Mouse (Mus musculus): Measurements from ENCODE around the gene Gm11042. TPM values are rescaled to one million over a fixed set of nuclear protein-coding genes. Genes with fewer than 3 reads are reported as not detected.

The Gm11042 gene
- not detected in 2 replicates for polyA plus RNA-seq (2016; fragmentation: Nextera tagmentation; extraction: Ambion mirVana)

DNA sequence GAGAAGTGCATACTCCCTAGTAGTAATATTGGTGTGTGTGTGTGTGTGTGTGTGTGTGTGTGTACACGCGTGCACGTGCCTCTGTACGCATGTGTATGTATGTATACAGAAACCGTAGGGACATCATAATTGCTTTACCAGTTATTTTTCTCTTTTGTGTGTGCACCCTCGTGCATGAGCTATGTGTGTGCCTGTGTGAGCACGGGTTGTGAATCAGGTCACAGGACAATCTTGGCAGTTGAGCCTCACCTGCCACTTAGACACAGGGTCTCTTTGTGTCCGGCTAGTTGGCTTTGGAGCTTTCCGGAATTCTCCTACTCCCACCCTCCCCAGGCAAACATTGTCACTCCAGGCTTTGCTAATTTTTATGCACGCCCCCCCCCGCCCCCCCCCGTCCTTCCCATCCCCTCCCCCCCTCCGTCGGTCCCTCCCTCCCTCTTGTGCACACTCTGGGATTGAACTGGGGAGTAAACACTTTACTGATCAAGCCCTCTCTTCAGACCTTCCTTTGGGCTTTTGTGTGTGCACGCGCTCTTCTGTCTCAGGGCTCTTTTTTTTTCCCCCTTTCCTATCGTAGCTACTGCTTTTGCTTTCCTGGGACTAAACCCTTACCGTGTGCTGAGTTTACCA is at the start of gene Gm11042:
Gm11042 (minus strand) TSS at position 51 of the 630 bp plus-strand sequence.
- ATAC-seq (ENCODE audit: insufficient number of reproducible peaks, insufficient read depth, low FRiP score, low TSS enrichment): peak; percentile 32; the same call in 1 of the 2 replicates
- H3K4me1 ChIP-seq: no peaks in the 10 kb centered on the region
- H3K9ac ChIP-seq: peak within 1 kb of the TSS; percentile 62
- WGBS: 38% methylated on average over 13 of the region's 18 CpGs
- peak within 1 kb of the TSS; percentile 75 for H3K4me2 ChIP-seq (replicated peaks)
- no peaks in the 10 kb centered on the region for H3K36me3 ChIP-seq
- H3K27ac ChIP-seq: peak within 1 kb of the TSS; percentile 25; the same call in 1 of the 2 replicates
- no peaks in the 10 kb centered on the region for H3K27me3 ChIP-seq
- no peaks in the 10 kb centered on the region for H3K9me3 ChIP-seq
- peak within 1 kb of the TSS; percentile 44 for H3K4me3 ChIP-seq

DNA sequence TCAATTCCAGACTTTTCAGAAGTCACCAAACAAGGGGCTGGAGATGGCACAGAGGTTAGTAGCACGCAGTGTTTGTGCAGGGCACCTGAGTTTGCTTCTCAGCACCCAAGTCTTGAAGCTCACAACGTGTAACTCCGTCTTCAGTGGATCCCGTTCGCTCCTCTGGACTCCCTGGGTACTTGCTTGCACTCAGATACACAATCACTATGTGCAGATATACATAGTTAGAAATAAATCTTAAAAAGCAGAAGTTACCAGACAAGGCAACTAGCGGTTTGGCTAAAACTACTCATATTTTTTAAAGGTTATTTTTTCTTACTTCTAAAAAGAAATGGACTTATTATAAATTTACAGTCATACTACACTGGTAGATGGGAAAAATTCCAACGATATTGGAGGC is 48.3 kb upstream of the Gm11042 start:
- Histone ChIP-seq H3K4me2 (replicated peaks) (no peak overlapping the region), H3K9me3 (no peaks in the 10 kb centered on the region), H3K27ac (no peak overlapping the region), H3K27me3 (no peaks in the 10 kb centered on the region), H3K36me3 (no peaks in the 10 kb centered on the region), H3K9ac (no peak overlapping the region), H3K4me1 (peaks cover 6% of the 10 kb centered on the region; the same call in 1 of the 2 replicates), H3K4me3 (no peak overlapping the region)
- ATAC-seq (ENCODE audit: insufficient number of reproducible peaks, insufficient read depth, low FRiP score, low TSS enrichment): no peak
- 90% methylated on average over 7 of the region's 7 CpGs for WGBS

DNA sequence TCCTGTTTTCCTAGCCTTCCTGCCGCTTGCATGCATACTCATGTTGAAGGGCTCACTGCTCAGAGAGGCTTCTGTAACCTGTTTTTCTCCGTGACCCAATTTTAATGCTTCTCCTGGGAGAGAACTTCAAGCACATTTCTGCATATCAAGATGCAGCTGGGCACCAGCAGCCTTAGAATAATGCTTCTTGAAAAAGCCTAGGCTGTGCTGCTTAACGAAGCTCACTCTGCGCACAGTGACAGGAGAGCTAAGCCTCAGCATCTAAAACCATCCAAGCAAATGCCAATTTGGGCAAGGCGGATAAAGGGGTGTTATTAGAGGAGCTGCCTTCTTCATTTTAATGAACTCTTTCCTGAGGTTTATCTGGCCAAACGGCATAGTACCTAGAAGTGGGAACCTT is 46.9 kb upstream of the Gm11042 start:
- WGBS: 73% methylated on average over 6 of the region's 6 CpGs
- ATAC-seq (ENCODE audit: insufficient number of reproducible peaks, insufficient read depth, low FRiP score, low TSS enrichment): no peak
- H3K36me3 ChIP-seq: no peaks in the 10 kb centered on the region
- no peak overlapping the region for H3K4me2 ChIP-seq (replicated peaks)
- H3K27me3 ChIP-seq: no peaks in the 10 kb centered on the region
- no peaks in the 10 kb centered on the region for H3K9me3 ChIP-seq
- H3K4me1 ChIP-seq: peaks cover 6% of the 10 kb centered on the region; the same call in 1 of the 2 replicates
- H3K4me3 ChIP-seq: no peak overlapping the region
- no peak overlapping the region for H3K9ac ChIP-seq
- H3K27ac ChIP-seq: no peak overlapping the region

DNA sequence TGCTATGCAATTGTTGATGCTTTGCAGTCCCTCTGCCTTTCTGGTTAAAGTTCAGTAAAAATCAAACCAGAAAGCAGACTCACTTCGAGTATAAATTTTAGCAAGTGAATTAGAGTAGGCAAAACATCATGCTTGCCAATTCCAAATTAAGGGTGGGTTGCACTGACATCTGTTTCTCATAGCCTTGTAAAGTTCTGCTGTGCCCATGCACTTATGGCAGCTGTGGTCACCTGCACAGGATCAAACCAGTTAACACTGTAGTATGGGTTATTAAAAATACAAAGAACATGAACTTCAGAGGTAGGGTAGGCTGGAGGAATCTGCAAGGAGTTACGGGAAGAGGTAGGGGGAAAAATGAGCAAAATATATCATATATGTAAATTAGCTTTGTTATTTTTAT is 46.3 kb upstream of the Gm11042 start:
- 54% methylated on average over 2 of the region's 2 CpGs for WGBS
- Histone ChIP-seq H3K4me1 (peaks cover 6% of the 10 kb centered on the region; the same call in 1 of the 2 replicates), H3K27me3 (no peaks in the 10 kb centered on the region), H3K27ac (no peak overlapping the region), H3K9me3 (no peaks in the 10 kb centered on the region), H3K4me2 (replicated peaks) (no peak overlapping the region), H3K36me3 (no peaks in the 10 kb centered on the region), H3K9ac (no peak overlapping the region), H3K4me3 (no peak overlapping the region)
- ATAC-seq (ENCODE audit: insufficient number of reproducible peaks, insufficient read depth, low FRiP score, low TSS enrichment): 0 out of 2 replicates have a peak, but pooled peaks have one; percentile 22

DNA sequence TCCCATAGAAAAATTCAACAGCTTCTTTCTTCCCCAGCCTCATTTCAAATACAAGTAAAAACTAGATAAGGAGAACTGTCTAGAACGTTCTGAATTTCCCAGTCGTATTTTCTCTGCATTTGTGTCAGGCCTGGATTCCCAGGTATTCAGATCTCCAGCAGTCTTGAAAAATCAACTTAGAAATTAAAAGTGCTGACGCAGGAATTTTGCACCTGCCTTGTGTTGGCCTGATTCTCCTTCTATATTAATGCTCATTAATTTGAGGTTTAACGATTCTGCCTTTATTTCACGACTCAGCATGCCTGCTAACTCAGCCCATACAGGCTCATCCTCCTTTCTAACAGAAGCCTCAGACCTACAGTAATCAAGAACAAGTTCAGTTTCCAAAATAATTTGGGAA is 43.6 kb upstream of the Gm11042 start:
- 84% methylated on average over 5 of the region's 5 CpGs for WGBS
- ATAC-seq (ENCODE audit: insufficient number of reproducible peaks, insufficient read depth, low FRiP score, low TSS enrichment): no peak

DNA sequence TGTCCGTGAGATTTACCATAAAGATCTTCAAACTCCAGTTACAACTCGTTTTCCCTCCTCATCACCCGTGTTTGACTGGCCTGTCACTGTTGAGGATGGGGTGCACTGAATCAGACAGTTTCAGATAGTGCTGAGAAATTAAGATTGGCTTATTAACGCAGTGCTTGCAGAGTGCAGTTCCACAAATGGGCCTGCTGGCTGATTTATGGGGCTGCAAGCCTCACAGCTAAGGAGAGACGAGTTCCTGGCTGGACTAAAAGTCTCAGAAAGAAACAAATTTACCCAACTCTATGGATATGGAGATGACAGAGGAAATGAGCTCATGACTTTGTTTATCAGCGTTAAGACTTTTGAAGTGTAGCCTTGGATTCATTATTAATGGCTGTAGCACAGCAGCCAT is 41.6 kb upstream of the Gm11042 start:
- no peak for ATAC-seq (ENCODE audit: insufficient number of reproducible peaks, insufficient read depth, low FRiP score, low TSS enrichment)
- Histone ChIP-seq H3K27ac (no peak overlapping the region), H3K36me3 (no peaks in the 10 kb centered on the region), H3K4me1 (peaks cover 2% of the 10 kb centered on the region; the same call in 1 of the 2 replicates), H3K9ac (no peak overlapping the region), H3K9me3 (no peaks in the 10 kb centered on the region), H3K4me3 (no peak overlapping the region), H3K4me2 (replicated peaks) (no peak overlapping the region), H3K27me3 (no peaks in the 10 kb centered on the region)
- WGBS: 83% methylated on average over 6 of the region's 6 CpGs

More for the DNA sequence above, 43.6 kb upstream of the Gm11042 start:
- H3K9ac ChIP-seq: no peak overlapping the region
- H3K27ac ChIP-seq: no peak overlapping the region
- H3K4me2 ChIP-seq (replicated peaks): no peak overlapping the region
- no peak overlapping the region for H3K4me3 ChIP-seq
- no peaks in the 10 kb centered on the region for H3K36me3 ChIP-seq
- no peaks in the 10 kb centered on the region for H3K9me3 ChIP-seq
- peaks cover 6% of the 10 kb centered on the region; the same call in 1 of the 2 replicates for H3K4me1 ChIP-seq
- H3K27me3 ChIP-seq: no peaks in the 10 kb centered on the region

DNA sequence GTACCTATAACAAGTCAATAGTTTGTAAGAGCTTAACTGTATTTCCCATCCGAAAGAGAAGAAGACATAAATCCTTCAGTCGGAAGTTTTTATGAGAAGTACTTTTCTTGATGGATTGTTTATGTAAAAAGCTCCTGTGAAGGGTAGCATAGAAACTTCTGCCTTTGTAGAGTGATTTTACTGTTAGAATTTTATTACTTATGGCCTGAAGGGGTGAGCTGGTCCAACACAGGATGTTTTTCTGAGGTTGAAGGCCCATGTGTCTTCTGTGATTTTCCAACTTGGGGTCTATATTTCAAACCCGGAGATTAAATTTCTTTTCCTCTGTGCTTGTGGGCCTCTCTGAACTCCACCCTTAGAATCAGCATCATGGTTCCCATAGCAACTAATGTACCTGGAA is 26.5 kb upstream of the Gm11042 start:
- no peak for ATAC-seq (ENCODE audit: insufficient number of reproducible peaks, insufficient read depth, low FRiP score, low TSS enrichment)

DNA sequence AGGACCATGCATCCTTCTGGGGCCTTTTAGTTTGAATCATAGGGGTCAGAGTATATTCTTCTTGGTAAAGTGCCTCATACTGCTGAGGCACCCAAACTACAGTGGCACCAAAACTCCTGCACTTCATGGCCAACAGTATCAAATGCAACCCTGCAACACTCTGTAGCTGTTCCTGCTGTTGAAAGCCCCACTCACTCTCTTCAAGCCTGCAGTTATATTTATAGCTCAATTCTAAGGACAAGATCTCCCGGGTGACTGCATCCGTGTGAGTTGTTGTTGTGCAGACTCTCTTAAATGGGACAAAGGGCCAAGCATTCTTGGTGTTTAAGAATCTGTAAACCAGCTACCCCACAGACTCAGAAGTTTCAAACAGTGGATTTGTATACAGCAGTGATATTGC is 23.9 kb upstream of the Gm11042 start:
- Histone ChIP-seq H3K9ac (no peak overlapping the region), H3K9me3 (no peaks in the 10 kb centered on the region), H3K4me2 (replicated peaks) (no peak overlapping the region), H3K4me1 (no peaks in the 10 kb centered on the region), H3K27ac (no peak overlapping the region), H3K27me3 (no peaks in the 10 kb centered on the region), H3K4me3 (no peak overlapping the region), H3K36me3 (no peaks in the 10 kb centered on the region)
- 82% methylated on average over 2 of the region's 2 CpGs for WGBS
- no peak for ATAC-seq (ENCODE audit: insufficient number of reproducible peaks, insufficient read depth, low FRiP score, low TSS enrichment)

More for the DNA sequence above, 26.5 kb upstream of the Gm11042 start:
- H3K9me3 ChIP-seq: no peaks in the 10 kb centered on the region
- 77% methylated on average over 3 of the region's 3 CpGs for WGBS
- no peaks in the 10 kb centered on the region for H3K36me3 ChIP-seq
- no peaks in the 10 kb centered on the region for H3K4me1 ChIP-seq
- H3K4me3 ChIP-seq: no peak overlapping the region
- H3K4me2 ChIP-seq (replicated peaks): no peak overlapping the region
- no peak overlapping the region for H3K27ac ChIP-seq
- no peaks in the 10 kb centered on the region for H3K27me3 ChIP-seq
- H3K9ac ChIP-seq: no peak overlapping the region

DNA sequence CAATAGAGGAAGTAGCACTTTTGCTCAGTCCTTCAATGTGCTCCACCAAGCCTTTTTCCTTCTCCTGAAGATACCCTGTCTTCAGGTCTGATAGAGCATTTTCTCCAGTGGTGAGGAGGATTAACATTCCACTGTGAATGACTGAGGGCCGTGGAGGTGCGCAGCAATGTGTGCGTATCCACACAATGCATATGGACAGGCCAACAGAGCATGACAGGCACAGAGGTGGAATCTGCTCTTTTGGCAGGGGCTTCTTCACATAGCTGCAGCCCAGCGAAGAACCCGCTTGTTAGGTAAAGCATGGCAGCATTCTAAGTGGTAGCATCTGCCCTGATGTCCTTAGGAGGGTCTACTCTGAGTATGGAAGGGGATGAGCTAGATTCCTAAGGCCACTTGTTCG is 17.5 kb upstream of the Gm11042 start:
- Histone ChIP-seq H3K4me1 (no peaks in the 10 kb centered on the region), H3K36me3 (no peaks in the 10 kb centered on the region), H3K4me3 (no peak overlapping the region), H3K27ac (no peak overlapping the region), H3K4me2 (replicated peaks) (no peak overlapping the region), H3K9me3 (no peaks in the 10 kb centered on the region), H3K9ac (no peak overlapping the region), H3K27me3 (no peaks in the 10 kb centered on the region)
- WGBS: 88% methylated on average over 6 of the region's 6 CpGs
- no peak for ATAC-seq (ENCODE audit: insufficient number of reproducible peaks, insufficient read depth, low FRiP score, low TSS enrichment)

DNA sequence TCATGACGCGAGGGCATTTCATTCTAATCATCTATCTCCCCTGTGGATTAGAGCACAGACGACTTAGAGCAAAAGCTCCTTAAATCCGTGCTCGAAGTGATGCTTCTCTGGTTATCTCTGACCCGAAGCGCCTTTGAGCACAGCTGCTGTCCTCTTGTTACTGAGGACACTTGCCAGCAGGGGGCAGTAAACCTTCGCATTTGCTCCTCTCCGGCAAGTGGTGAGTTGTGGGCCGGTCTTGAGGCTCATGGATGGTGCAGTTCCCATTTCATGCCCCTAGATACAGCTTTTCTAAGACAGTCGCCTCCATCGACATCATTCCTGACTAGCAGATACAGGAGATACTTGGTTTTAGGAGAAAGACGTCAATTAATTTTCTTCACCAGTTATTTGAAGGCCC is 16.8 kb upstream of the Gm11042 start:
- Histone ChIP-seq H3K4me1 (no peaks in the 10 kb centered on the region), H3K36me3 (no peaks in the 10 kb centered on the region), H3K27me3 (no peaks in the 10 kb centered on the region), H3K4me3 (no peak overlapping the region), H3K9me3 (no peaks in the 10 kb centered on the region), H3K4me2 (replicated peaks) (no peak overlapping the region), H3K27ac (no peak overlapping the region), H3K9ac (no peak overlapping the region)
- WGBS: 22% methylated on average over 13 of the region's 13 CpGs
- ATAC-seq (ENCODE audit: insufficient number of reproducible peaks, insufficient read depth, low FRiP score, low TSS enrichment): no peak

DNA sequence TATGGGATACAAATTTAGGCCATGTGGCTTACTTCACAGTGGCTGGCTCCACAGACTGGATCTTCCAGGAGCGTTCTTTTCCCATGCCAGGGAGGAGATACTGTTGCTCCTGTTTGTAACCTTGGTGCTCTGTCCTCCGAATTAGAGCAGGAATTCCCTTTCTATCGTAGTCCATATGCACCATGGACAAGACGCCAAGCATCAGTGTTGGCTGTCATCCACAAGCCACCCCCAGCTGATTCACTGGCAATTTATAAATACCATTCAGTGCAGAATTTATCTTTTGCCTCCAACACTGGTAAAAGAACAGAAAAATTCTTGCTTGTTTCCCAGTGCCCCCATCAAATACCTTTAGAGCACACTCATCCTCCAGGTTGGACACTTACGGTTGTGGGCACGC is 13.6 kb upstream of the Gm11042 start:
- no peaks in the 10 kb centered on the region for H3K4me1 ChIP-seq
- H3K36me3 ChIP-seq: no peaks in the 10 kb centered on the region
- no peak for ATAC-seq (ENCODE audit: insufficient number of reproducible peaks, insufficient read depth, low FRiP score, low TSS enrichment)
- no peak overlapping the region for H3K27ac ChIP-seq
- 91% methylated on average over 6 of the region's 6 CpGs for WGBS
- H3K9ac ChIP-seq: no peak overlapping the region
- H3K27me3 ChIP-seq: no peaks in the 10 kb centered on the region
- H3K4me3 ChIP-seq: no peak overlapping the region
- H3K9me3 ChIP-seq: no peaks in the 10 kb centered on the region
- no peak overlapping the region for H3K4me2 ChIP-seq (replicated peaks)

DNA sequence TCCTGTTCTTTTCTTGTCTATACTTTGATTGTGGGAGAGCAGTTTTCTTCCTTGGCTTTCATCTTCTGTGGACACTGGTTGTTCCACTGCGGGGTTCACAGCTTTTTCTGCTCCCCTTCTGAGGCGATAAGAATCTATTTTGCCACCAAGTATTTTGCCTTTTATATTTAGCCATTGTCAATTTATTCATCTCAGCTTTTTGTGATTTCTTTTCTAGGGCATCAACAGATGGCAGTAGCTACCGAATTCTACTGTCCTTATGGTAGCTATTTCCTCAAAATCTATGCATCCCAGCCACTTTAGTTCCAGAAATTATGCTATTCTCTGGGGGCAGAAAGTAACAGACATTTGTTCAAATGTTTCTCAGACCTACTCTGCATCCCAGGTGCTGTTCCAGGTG is 10.4 kb upstream of the Gm11042 start:
- Histone ChIP-seq H3K27me3 (no peaks in the 10 kb centered on the region), H3K4me2 (replicated peaks) (no peak overlapping the region), H3K9me3 (no peaks in the 10 kb centered on the region), H3K4me3 (no peak overlapping the region), H3K9ac (no peak overlapping the region), H3K36me3 (no peaks in the 10 kb centered on the region), H3K4me1 (no peaks in the 10 kb centered on the region), H3K27ac (no peak overlapping the region)
- 86% methylated on average over 3 of the region's 3 CpGs for WGBS
- no peak for ATAC-seq (ENCODE audit: insufficient number of reproducible peaks, insufficient read depth, low FRiP score, low TSS enrichment)

Measured in embryonic facial prominence, embryonic 12.5 days (tissue).